Mouse (Mus musculus) midbrain, embryonic 10.5 days (tissue): ENCODE data around the gene Lrch3. TPM values are rescaled to one million over a fixed set of nuclear protein-coding genes. Genes with fewer than 3 reads are reported as not detected.
"Not testable (repeated sequence)": the region's sequence is repeated elsewhere in the genome, so short reads cannot be mapped to it uniquely, and the experiment has no call there.

ENCODE experiments used
- DNase-seq: peaks from one replicate; pipeline ENCODE4 v3.0.0-alpha.2; 2017; ENCODE audit warnings: low spot score
- H3K27ac ChIP-seq: fragments of 300-500 bp; sonication (generic); replicated peaks from 2 replicates; pipeline ENCODE4 v1.5.1; 2016; ENCODE audit warnings: mild to moderate bottlenecking
- H3K27me3 ChIP-seq: fragments of 300-500 bp; sonication (generic); 2 replicates; pipeline ENCODE4 v1.6.1; 2016; ENCODE audit warnings: low read depth, mild to moderate bottlenecking; ENCODE audit not compliant: poor library complexity, severe bottlenecking
- H3K36me3 ChIP-seq: fragments of 300-500 bp; sonication (generic); 2 replicates; pipeline ENCODE4 v1.6.1; 2016; ENCODE audit warnings: mild to moderate bottlenecking, moderate library complexity
- H3K4me1 ChIP-seq: fragments of 300-500 bp; sonication (generic); 2 replicates; pipeline ENCODE4 v1.6.1; 2016
- H3K4me3 ChIP-seq: fragments of 300-500 bp; sonication (generic); 2 replicates; pipeline ENCODE4 v1.5.1; 2016; ENCODE audit warnings: mild to moderate bottlenecking, moderate library complexity
- H3K9me3 ChIP-seq: fragments of 300-500 bp; sonication (generic); replicated peaks from 2 replicates; pipeline ENCODE4 v1.6.1; 2016; ENCODE audit warnings: mild to moderate bottlenecking
- WGBS: fragments of 180-500 bp; shearing (Covaris S2); methylation state at CpG from one replicate; pipeline ENCODE4 v1.1.7; 2016; 5-methylcytosine and 5-hydroxymethylcytosine counted together
- polyA plus RNA-seq: library from polyadenylated mRNA; unstranded; fragments of >200 nt; fragmentation: Nextera tagmentation; extraction: Ambion mirVana; gene quantifications from 2 replicates; pipeline ENCODE4 v1.2.1, GENCODE M21; 2016

The Lrch3 gene
- polyA plus RNA-seq, 1 experiment from 2014 or later = 32.1 TPM

DNA sequence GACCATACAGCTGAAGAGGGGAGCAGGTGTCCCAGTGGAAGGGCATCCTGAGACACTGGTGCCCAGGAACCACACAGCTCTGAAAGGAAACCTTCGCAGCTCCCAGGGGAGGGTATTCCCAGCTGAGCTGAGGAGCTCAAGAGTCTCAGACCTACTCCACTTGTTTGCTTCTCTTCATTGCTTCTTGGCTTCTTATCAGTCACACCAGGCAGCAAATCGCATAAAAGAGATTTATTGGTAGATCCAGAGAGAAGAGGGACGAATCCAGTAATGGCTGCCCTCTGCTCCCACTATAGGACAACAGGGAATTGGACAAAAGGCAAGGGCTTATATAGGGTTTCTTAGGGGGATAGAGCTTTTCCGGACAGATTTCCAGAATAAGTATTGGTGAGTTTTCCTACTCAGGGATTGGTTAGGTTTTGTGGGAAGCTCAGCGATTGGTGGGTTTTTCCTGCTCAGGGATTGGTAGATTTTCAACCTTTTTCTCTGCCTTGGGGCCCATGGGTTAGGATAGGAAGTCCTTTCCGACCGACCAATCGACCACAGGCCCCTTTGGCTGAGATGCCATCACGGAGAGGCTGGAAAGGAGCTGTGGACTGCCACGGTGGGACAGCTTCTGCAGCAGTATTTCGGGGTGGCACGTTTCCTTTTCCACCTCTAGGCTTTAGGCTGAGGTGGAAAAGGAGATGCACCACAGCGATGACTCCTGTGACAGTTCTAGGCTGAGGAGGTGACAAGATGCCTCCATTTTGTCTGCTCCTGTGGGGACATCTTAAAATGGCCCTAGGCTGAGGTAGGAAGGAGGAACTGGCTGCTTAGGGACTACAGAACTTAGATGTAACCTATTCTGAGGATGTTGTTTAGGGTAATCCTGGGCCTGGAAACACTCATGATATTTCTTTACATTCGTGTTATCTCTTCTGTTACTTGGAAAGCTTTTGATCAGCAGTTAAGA lies 34.7 kb upstream of the Lrch3 start:
- Histone ChIP-seq H3K4me3 (peak overlapping the region; percentile 91), H3K9me3 (no peaks in the 10 kb centered on the region), H3K27ac (0 out of 2 replicates have a peak overlapping the region, but pooled peaks have one; percentile 9), H3K36me3 (peaks cover 3% of the 10 kb centered on the region; the same call in 1 of the 2 replicates), H3K4me1 (peaks cover 26% of the 10 kb centered on the region), H3K27me3 (no peaks in the 10 kb centered on the region)
- DNase-seq = no peak
- WGBS = 90% methylated on average over 14 of the region's 14 CpGs

DNA sequence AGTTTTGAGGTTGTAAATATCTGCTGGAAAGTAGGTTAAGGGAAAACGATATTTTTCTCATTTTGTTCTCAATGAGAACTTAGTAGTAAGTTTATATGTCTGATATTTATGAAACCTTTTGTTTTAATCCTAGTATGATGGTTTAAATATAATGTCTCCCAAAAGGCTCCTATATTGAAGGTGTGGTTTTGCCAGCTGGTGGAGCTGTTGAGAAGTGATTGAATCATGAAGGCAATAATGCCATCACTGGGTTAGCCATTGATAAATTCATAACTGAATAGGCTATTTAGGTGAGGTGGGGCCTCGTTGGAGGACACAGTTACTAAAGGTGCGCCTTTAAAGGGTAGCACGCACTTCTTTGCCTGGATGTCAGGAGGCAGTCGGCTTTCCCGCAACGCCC lies 32.4 kb upstream of the Lrch3 start:
- H3K27me3 ChIP-seq = no peaks in the 10 kb centered on the region
- peaks cover 22% of the 10 kb centered on the region for H3K36me3 ChIP-seq
- no peak for DNase-seq
- peaks cover 26% of the 10 kb centered on the region for H3K4me1 ChIP-seq
- no peak overlapping the region for H3K27ac ChIP-seq
- no peak overlapping the region for H3K4me3 ChIP-seq
- 83% methylated on average over 7 of the region's 7 CpGs for WGBS
- no peaks in the 10 kb centered on the region for H3K9me3 ChIP-seq

DNA sequence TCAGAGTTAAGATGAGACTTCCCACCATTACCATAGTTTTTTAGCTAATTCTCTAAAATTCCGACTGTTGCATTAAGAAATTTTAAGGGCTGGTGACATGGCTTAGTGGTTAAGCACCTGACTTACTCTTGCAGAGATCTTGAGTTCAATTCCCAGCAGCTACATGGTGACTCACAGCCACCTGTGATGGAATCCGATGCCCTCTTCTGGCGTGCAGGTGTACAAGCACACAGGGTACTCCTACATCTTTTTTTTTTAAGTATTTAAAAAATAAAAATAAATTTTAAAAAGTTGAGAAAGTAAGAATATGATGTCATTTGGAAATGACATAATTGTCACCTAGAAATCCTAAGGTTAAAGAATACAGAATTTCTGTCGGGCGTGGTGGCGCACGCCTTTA lies 25.9 kb upstream of the Lrch3 start:
- WGBS = 91% methylated on average over 7 of the region's 7 CpGs
- no peaks in the 10 kb centered on the region for H3K9me3 ChIP-seq
- no peak overlapping the region for H3K27ac ChIP-seq
- H3K36me3 ChIP-seq = peaks cover 76% of the 10 kb centered on the region
- H3K27me3 ChIP-seq = no peaks in the 10 kb centered on the region
- H3K4me1 ChIP-seq = no peaks in the 10 kb centered on the region
- DNase-seq = no peak
- H3K4me3 ChIP-seq = no peak overlapping the region

DNA sequence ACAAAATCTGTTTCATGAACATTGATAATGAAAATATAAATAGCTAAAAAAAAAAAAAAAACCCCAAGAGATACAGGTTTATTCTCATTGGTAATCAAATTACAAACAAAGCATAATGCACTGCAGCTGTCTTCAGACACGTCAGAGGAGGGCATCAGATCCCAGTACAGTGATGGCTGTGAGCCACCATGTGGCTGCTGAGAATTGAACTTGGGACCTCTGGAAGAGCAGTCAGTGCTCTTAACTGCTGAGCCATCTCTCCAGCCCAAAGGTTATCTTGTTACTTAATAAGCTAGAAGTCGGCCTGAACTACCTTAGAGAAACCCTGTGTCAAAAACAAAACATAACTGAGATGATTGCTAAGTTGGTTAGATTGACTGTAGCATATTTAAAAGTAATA lies 24.0 kb upstream of the Lrch3 start:
- no peaks in the 10 kb centered on the region for H3K27me3 ChIP-seq
- H3K9me3 ChIP-seq = no peaks in the 10 kb centered on the region
- 77% methylated on average over 2 of the region's 2 CpGs for WGBS
- no peaks in the 10 kb centered on the region for H3K4me1 ChIP-seq
- H3K27ac ChIP-seq = no peak overlapping the region
- H3K36me3 ChIP-seq = peaks cover 85% of the 10 kb centered on the region
- no peak overlapping the region for H3K4me3 ChIP-seq
- no peak for DNase-seq

DNA sequence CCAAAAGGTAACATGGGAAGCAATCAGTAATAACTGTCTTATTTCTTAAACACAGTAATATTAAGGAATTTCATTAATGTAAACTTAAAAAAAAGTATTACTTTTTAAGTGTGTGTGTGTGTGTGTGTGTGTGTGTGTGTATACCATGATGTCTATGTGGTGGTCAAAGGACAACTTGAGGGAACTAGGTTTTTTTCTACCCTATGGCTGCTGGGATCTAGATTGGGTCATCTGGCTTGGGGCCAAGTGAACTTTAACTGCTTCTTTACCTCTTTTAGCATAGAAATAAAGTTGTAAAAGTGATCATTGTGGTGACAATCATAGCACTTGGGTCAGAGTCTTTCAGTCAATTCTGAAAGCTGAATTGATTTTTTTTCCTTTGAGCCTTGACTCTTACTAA lies 17.8 kb upstream of the Lrch3 start:
- Histone ChIP-seq H3K4me1 (no peaks in the 10 kb centered on the region), H3K27ac (no peak overlapping the region), H3K36me3 (peaks cover 79% of the 10 kb centered on the region), H3K4me3 (no peak overlapping the region), H3K9me3 (no peaks in the 10 kb centered on the region), H3K27me3 (no peaks in the 10 kb centered on the region)
- DNase-seq = no peak

DNA sequence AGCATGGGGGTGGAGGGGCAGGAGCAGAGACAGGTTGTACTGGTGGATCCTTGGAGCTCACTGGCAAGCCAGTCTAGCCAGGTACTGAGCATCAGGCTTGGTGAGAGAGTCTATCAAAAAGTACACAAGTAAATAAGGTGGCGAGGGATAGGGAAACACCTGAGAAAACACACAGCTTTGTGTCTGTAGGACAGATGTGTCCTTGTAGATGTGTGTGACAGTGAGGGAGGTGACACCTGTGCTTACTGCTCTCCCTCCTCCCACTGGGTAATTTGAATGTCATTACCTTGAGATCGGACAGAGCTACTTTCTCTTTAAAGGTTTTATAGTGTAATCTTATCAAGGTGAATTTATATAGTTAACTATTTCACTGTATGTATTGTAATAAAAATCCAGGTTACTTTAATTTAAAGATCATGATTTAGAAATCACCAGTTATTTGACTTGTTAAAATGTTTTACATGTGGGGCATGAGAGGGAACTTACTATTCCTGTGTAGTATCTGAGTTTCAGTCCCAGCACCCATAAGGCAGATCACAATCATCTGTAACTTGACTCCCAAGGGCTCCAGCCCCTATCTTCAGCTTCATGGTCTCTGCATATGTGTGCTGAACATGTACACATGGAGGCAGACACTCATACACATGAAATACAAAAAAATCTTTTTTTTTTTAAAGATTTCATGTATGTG lies 12.4 kb upstream of the Lrch3 start:
- DNase-seq = no peak
- Histone ChIP-seq H3K27me3 (no peaks in the 10 kb centered on the region), H3K36me3 (peaks cover 75% of the 10 kb centered on the region), H3K4me3 (no peak overlapping the region), H3K4me1 (no peaks in the 10 kb centered on the region), H3K9me3 (no peaks in the 10 kb centered on the region), H3K27ac (no peak overlapping the region)
- 94% methylated on average over 2 of the region's 2 CpGs for WGBS

DNA sequence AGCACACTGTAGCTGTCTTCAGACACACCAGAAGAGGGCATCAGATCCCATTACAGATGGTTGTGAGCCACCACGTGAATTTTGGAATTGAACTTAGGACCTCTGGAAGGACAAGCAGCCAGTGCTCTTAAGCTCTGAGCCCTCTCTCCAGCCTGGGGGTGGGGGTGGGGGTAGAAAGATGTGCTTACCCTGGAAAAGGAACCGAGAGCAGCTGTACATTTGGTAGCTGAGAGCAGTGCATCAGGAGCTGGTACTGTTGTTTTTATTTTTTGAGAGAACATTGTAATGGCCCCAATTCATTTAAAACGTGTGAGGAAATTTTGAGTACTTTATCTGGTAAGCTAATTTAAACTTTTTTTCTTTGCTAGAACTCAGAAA lies 11.9 kb upstream of the Lrch3 start:
- Histone ChIP-seq H3K27me3 (no peaks in the 10 kb centered on the region), H3K4me3 (no peak overlapping the region), H3K27ac (no peak overlapping the region), H3K36me3 (peaks cover 78% of the 10 kb centered on the region), H3K9me3 (no peaks in the 10 kb centered on the region), H3K4me1 (no peaks in the 10 kb centered on the region)
- DNase-seq = no peak
- WGBS = 77% methylated on average over 3 of the region's 3 CpGs

DNA sequence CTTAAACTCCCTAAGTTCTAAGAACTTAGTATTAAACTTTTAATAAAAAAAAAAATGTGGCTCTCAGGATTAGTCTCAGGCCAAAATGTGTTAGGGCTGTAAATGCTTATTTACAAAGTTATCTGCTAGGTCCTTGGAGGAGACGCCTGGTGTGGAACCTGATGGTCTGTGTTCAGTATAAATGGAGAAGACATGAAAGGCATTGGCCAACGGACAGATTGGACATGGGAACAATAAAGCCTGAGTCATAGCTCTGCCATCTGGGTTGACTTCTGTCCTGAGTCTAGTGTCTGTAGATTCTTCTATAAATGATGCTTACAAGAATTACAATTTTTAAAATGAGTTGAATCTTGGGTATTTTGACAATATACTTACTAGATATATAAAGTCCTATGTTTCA lies 7.7 kb upstream of the Lrch3 start:
- WGBS = 93% methylated on average over 2 of the region's 2 CpGs
- no peak overlapping the region for H3K4me3 ChIP-seq
- peaks cover 53% of the 10 kb centered on the region for H3K36me3 ChIP-seq
- no peaks in the 10 kb centered on the region for H3K9me3 ChIP-seq
- H3K4me1 ChIP-seq = no peaks in the 10 kb centered on the region
- no peak overlapping the region for H3K27ac ChIP-seq
- H3K27me3 ChIP-seq = no peaks in the 10 kb centered on the region
- no peak for DNase-seq

DNA sequence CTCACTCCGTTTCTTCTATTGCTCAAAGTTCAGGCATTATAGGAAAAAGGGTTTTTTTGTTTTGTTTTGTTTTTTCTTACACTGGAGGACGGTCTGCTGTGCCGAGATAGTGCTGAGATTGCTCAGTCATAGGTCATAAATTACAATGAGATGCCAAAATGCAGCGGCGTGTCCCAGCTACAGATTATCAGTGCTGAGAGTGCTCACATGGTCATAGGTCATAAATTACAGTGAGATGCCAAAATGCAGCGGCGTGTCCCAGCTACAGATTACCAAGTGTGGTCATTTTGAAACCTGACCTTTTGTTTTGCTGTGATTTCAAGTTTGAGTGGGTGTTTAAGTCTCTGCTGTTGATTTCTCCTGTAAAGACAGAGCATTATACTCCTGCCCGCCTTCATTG lies 7.2 kb upstream of the Lrch3 start:
- H3K36me3 ChIP-seq = peaks cover 47% of the 10 kb centered on the region
- DNase-seq = no peak

DNA sequence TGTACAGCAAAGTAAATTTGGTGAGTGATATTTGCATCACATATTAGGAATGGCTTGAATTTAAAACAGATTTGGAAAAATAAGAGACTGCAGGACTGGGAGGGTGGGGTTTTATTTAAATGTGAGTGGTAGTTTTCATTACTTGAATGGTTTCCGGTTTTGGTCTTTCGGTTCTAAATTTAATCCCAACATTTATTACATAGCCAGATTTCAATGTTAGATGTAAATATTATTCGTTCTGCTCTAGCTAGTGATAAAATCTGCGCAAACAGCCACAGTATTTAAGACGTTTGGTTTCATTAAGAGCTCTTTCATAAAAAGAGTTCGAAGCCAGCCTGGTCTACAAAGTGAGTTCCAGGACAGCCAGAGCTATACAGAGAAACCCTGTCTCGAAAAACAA lies 688 bp upstream of the Lrch3 start:
- Histone ChIP-seq H3K27ac (no peak overlapping the region), H3K9me3 (no peaks in the 10 kb centered on the region), H3K27me3 (no peaks in the 10 kb centered on the region), H3K4me3 (peak overlapping the region; percentile 99), H3K4me1 (peaks cover 18% of the 10 kb centered on the region), H3K36me3 (0 out of 2 replicates have a peak, but pooled peaks cover 3% of the 10 kb centered on the region)
- no peak for DNase-seq
- WGBS = 68% methylated on average over 7 of the region's 7 CpGs

More for the DNA sequence above, 7.2 kb upstream of the Lrch3 start:
- no peak overlapping the region for H3K27ac ChIP-seq
- no peaks in the 10 kb centered on the region for H3K9me3 ChIP-seq
- no peaks in the 10 kb centered on the region for H3K4me1 ChIP-seq
- H3K27me3 ChIP-seq = no peaks in the 10 kb centered on the region
- H3K4me3 ChIP-seq = no peak overlapping the region
- 91% methylated on average over 8 of the region's 8 CpGs for WGBS

DNA sequence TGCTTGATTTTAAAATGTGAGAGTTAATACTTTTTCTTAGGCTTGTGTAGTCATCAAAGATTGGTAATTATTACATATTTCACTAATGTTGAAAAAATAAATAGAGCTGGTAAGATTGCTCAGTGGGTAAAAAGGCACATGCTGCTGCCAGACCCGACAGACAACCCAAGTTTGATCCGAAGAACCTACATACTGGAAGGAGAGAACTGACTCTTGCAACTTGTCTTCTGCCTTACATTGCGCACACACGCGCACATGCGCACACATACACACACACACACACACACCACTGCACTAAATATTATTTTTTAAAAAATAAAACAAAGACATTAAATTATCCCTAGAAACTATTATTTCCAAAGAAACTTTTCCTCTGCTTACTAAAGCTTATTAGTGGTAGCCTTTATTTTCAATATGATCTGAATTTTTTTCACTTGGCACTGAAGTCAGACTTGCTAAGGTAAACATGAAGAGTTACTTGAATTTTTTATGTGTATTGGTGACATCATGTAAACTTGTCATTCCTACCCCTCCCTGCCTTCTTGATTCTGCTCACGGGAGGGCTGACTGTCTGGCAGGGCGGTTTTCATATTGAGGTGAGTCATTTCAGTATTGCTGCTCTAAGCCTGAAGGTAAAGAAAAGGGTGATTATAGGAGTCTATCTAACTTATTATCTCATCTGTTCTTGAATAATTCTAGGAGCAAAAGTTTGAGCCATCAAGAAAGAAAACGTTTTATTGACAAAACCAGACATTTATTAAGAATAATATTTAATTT lies 1.6 kb downstream of the Lrch3 start:
- Histone ChIP-seq H3K4me3 (peak overlapping the region; percentile 99), H3K36me3 (peaks cover 18% of the 10 kb centered on the region), H3K27me3 (no peaks in the 10 kb centered on the region), H3K4me1 (peaks cover 18% of the 10 kb centered on the region), H3K9me3 (no peaks in the 10 kb centered on the region), H3K27ac (no peak overlapping the region)
- 82% methylated on average over 9 of the region's 9 CpGs for WGBS
- DNase-seq = no peak

DNA sequence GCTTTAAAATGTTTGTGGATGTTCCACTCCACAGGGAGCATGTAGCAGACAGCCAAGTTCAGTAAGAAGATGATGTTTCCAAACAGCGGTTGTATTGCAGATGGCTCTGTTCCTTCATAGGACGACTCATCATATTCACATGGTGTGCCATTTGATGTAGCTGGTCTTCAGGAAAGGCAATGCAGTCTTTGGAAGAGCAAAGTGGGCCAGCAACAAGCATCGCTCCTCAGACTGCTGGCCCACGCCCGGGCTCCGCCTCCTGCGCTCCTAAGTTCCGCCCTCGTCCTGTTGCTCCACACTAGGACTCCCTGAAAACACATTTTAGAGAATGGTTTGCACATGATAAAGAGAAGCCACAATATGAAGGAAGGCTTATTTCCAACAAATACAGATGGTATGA lies 12.7 kb downstream of the Lrch3 start:
- WGBS = 91% methylated on average over 9 of the region's 9 CpGs
- peaks cover 49% of the 10 kb centered on the region for H3K36me3 ChIP-seq
- not testable (repeated sequence) for H3K27ac ChIP-seq, H3K4me3 ChIP-seq, H3K9me3 ChIP-seq, H3K4me1 ChIP-seq, DNase-seq, H3K27me3 ChIP-seq
